Comparison of ENCODE assay signal across 29 mouse cellular contexts in the genomic region with DNA sequence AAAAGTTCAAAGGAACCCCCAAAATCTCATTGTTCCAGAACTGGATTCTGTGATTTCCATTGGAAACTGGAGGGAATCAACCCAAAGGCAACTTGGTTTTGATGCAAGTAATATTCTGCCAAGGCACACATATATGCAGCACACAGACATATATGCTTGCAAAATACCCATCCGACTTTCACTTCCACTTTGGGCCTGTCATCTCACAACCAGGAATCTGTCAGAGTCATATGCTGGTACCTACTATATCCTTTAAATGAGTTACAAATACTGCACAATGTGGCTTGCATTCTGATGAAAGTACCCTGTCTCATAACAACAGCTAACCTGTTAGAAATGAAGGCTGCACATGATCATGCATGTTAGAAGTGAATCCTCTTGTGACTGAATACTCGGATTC. TPM values are rescaled to one million over a fixed set of nuclear protein-coding genes. Genes with fewer than 3 reads are reported as not detected.
"Had no signal": no experiment of that assay in that cellular context is flagged by ENCODE, and none has a peak within 500 bp of the region (broad histone marks: within the 10 kb centered on the region; RNA-seq: fewer than 3 reads in every experiment).

No protein-coding gene starts in this region.

- H3K4me3 ChIP-seq: kidney, embryonic 15.5 days; limb, embryonic 12.5 days; limb, embryonic 15.5 days; midbrain, embryonic 12.5 days; midbrain, embryonic 15.5 days; myocyte; neural tube, embryonic 13.5 days had no signal

- DNase-seq: kidney, adult 8-10 months; kidney, postnatal 10 days; kidney, postnatal 36 days; left cerebral cortex, postnatal 4 days; liver, postnatal 0 days; lung, embryonic 14.5 days; retina, postnatal 1 day; thymus, adult 18-20 months; thymus, postnatal 36 days had no signal

- H3K4me1 ChIP-seq: kidney, embryonic 15.5 days; limb, embryonic 12.5 days; limb, embryonic 15.5 days; midbrain, embryonic 12.5 days; midbrain, embryonic 15.5 days; neural tube, embryonic 13.5 days had no signal

- ATAC-seq: intestine, postnatal 0 days; liver, postnatal 0 days; lung, postnatal 0 days; midbrain, embryonic 15.5 days had no signal

- H3K27me3 ChIP-seq: kidney, embryonic 15.5 days; limb, embryonic 12.5 days; limb, embryonic 15.5 days; midbrain, embryonic 12.5 days; midbrain, embryonic 15.5 days; neural tube, embryonic 13.5 days had no signal

- H3K36me3 ChIP-seq: kidney, embryonic 15.5 days; limb, embryonic 12.5 days; limb, embryonic 15.5 days; midbrain, embryonic 12.5 days; midbrain, embryonic 15.5 days; neural tube, embryonic 13.5 days had no signal

- H3K27ac ChIP-seq: kidney, embryonic 15.5 days; limb, embryonic 12.5 days; limb, embryonic 15.5 days; liver, embryonic 14.5 days; midbrain, embryonic 12.5 days; midbrain, embryonic 15.5 days; neural tube, embryonic 13.5 days had no signal

RNA-seq across cellular contexts. Expression of a gene that starts 18.7 kb away (rescaled TPM):
- polyA plus RNA-seq: myocyte had no signal

RNA-seq across cellular contexts. Expression of a gene that starts 38.9 kb away (rescaled TPM):
- polyA plus RNA-seq: myocyte had no signal

RNA-seq across cellular contexts. Expression of a gene that starts 55.1 kb away (rescaled TPM):
- total RNA-seq: layer of hippocampus, adult 8-10 months; layer of hippocampus, postnatal 10 days; left cerebral cortex, adult 8-10 months; left cerebral cortex, postnatal 14 days; left cerebral cortex, postnatal 4 days; neutrophil, adult 5-6 weeks had no signal
- polyA plus RNA-seq: intestine, postnatal 0 days; kidney, embryonic 15.5 days; limb, embryonic 12.5 days; limb, embryonic 15.5 days; liver, embryonic 11.5 days; liver, embryonic 14.5 days; liver, postnatal 0 days; lung, embryonic 14.5 days; lung, postnatal 0 days; midbrain, embryonic 12.5 days; midbrain, embryonic 15.5 days; myocyte; neural tube, embryonic 13.5 days; small intestine, adult 2 months; stomach, embryonic 16.5 days; testis, adult 2 months; urinary bladder, adult 2 months had no signal
